Mouse (Mus musculus) embryonic facial prominence, embryonic 13.5 days (tissue): ENCODE measurements around the gene Syt2. TPM values are rescaled to one million over a fixed set of nuclear protein-coding genes. Genes with fewer than 3 reads are reported as not detected.

ENCODE experiments used
- ATAC-seq: fragments of 200-750 bp; cut with Nextera tagmentation; 2 replicates; pipeline ENCODE4 v1.8.0; 2017; ENCODE audit warnings: low read depth; ENCODE audit not compliant: insufficient number of reproducible peaks, insufficient read depth, low FRiP score, low TSS enrichment
- H3K27ac ChIP-seq: fragments of 300-500 bp; sonication (generic); 2 replicates; pipeline ENCODE4 v1.5.1; 2015; ENCODE audit warnings: moderate library complexity, mild to moderate bottlenecking, inconsistent platforms
- H3K27me3 ChIP-seq: fragments of 300-500 bp; sonication (generic); 2 replicates; pipeline ENCODE4 v1.6.1; 2015; ENCODE audit warnings: mild to moderate bottlenecking, inconsistent platforms
- H3K36me3 ChIP-seq: fragments of 300-500 bp; sonication (generic); 2 replicates; pipeline ENCODE4 v1.6.1; 2015; ENCODE audit warnings: mild to moderate bottlenecking, inconsistent platforms
- H3K4me1 ChIP-seq: fragments of 300-500 bp; sonication (generic); 2 replicates; pipeline ENCODE4 v1.6.1; 2015; ENCODE audit warnings: inconsistent platforms
- H3K4me2 ChIP-seq: fragments of 300-500 bp; sonication (generic); 2 replicates; pipeline ENCODE4 v1.6.1; 2015; ENCODE audit warnings: moderate library complexity, mild to moderate bottlenecking, inconsistent platforms
- H3K4me3 ChIP-seq: fragments of 300-500 bp; sonication (generic); 2 replicates; pipeline ENCODE4 v1.5.1; 2015; ENCODE audit warnings: mild to moderate bottlenecking, inconsistent platforms
- H3K9ac ChIP-seq: fragments of 300-500 bp; sonication (generic); 2 replicates; pipeline ENCODE4 v1.6.1; 2015; ENCODE audit warnings: mild to moderate bottlenecking, inconsistent platforms
- H3K9me3 ChIP-seq: fragments of 300-500 bp; sonication (generic); 2 replicates; pipeline ENCODE4 v1.6.1; 2016; ENCODE audit warnings: inconsistent platforms
- WGBS: fragments of 180-500 bp; shearing (Covaris S2); methylation state at CpG from one replicate; pipeline ENCODE4 v1.1.7; 2015; ENCODE audit warnings: mixed read lengths; 5-methylcytosine and 5-hydroxymethylcytosine counted together
- polyA plus RNA-seq: library from polyadenylated mRNA; unstranded; fragments of >200 nt; fragmentation: Nextera tagmentation; extraction: Ambion mirVana; gene quantifications from 2 replicates; pipeline ENCODE4 v1.2.1, GENCODE M21; 2015

Gene Syt2
- polyA plus RNA-seq, 1 experiment from 2014 or later, result 0.46 TPM

- Histone ChIP-seq H3K27me3 (no peaks in the 10 kb centered on the region), H3K9me3 (no peaks in the 10 kb centered on the region), H3K36me3 (no peaks in the 10 kb centered on the region), H3K27ac (no peak overlapping the region), H3K4me2 (no peak overlapping the region), H3K9ac (no peak overlapping the region), H3K4me1 (peaks cover 9% of the 10 kb centered on the region), H3K4me3 (no peak overlapping the region)
- 81% methylated on average over 5 of the region's 5 CpGs for WGBS
- no peak for ATAC-seq
Measured at GRCm38 (mm10) chr1:134721486-134721885, 75.0 kb downstream of the Syt2 start.

GRCm38 (mm10) chr1:134722891-134723290 is 76.4 kb downstream of the Syt2 start:
- Histone ChIP-seq H3K27ac (no peak overlapping the region), H3K9me3 (no peaks in the 10 kb centered on the region), H3K36me3 (no peaks in the 10 kb centered on the region), H3K27me3 (no peaks in the 10 kb centered on the region), H3K9ac (no peak overlapping the region), H3K4me3 (no peak overlapping the region), H3K4me2 (no peak overlapping the region), H3K4me1 (peaks cover 9% of the 10 kb centered on the region)
- WGBS, result 77% methylated on average over 7 of the region's 7 CpGs
- no peak for ATAC-seq

GRCm38 (mm10) chr1:134725276-134725675 is 78.8 kb downstream of the Syt2 start:
- H3K9me3 ChIP-seq, result no peaks in the 10 kb centered on the region
- ATAC-seq, result no peak
- no peak overlapping the region for H3K27ac ChIP-seq
- H3K9ac ChIP-seq, result no peak overlapping the region
- H3K4me2 ChIP-seq, result no peak overlapping the region
- H3K4me3 ChIP-seq, result no peak overlapping the region
- WGBS, result 51% methylated on average over 5 of the region's 5 CpGs
- no peaks in the 10 kb centered on the region for H3K4me1 ChIP-seq
- H3K36me3 ChIP-seq, result no peaks in the 10 kb centered on the region
- H3K27me3 ChIP-seq, result no peaks in the 10 kb centered on the region

GRCm38 (mm10) chr1:134726480-134726879 is 80.0 kb downstream of the Syt2 start:
- Histone ChIP-seq H3K27ac (no peak overlapping the region), H3K4me3 (no peak overlapping the region), H3K9ac (no peak overlapping the region), H3K4me1 (no peaks in the 10 kb centered on the region), H3K36me3 (no peaks in the 10 kb centered on the region), H3K27me3 (no peaks in the 10 kb centered on the region), H3K4me2 (no peak overlapping the region), H3K9me3 (no peaks in the 10 kb centered on the region)
- 87% methylated on average over 7 of the region's 7 CpGs for WGBS
- ATAC-seq, result no peak

DNA sequence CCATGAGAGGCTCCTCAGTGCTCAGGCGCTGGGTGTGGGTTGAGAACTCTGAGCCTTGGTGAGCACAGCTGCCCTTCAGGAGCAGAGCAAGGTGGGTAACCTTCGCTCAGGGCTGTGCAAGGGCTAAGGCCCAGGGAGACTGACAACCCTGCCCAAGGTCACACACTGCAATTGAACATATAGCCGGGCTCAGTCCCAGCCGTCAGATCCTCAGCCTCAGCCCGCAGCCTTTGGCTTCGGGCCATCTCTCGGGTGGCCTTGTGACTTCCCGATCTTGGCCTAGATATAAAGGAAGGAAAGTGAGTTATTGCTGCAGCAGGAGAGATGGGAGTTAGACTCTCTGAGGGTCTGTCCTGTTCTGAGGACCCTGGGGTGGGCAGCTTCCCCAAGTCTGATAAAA is 80.8 kb downstream of the Syt2 start:
- H3K9me3 ChIP-seq, result no peaks in the 10 kb centered on the region
- H3K27me3 ChIP-seq, result no peaks in the 10 kb centered on the region
- H3K4me2 ChIP-seq, result no peak overlapping the region
- H3K36me3 ChIP-seq, result no peaks in the 10 kb centered on the region
- ATAC-seq, result no peak
- whole genome bisulfite sequencing, result 77% methylated on average over 8 of the region's 8 CpGs
- no peaks in the 10 kb centered on the region for H3K4me1 ChIP-seq
- H3K9ac ChIP-seq, result no peak overlapping the region
- no peak overlapping the region for H3K4me3 ChIP-seq
- H3K27ac ChIP-seq, result no peak overlapping the region

- no peaks in the 10 kb centered on the region for H3K9me3 ChIP-seq
- H3K4me3 ChIP-seq, result no peak overlapping the region
- no peak overlapping the region for H3K9ac ChIP-seq
- ATAC-seq, result no peak
- H3K27ac ChIP-seq, result no peak overlapping the region
- H3K4me1 ChIP-seq, result no peaks in the 10 kb centered on the region
- WGBS, result 82% methylated on average over 5 of the region's 5 CpGs
- H3K27me3 ChIP-seq, result no peaks in the 10 kb centered on the region
- H3K4me2 ChIP-seq, result no peak overlapping the region
- no peaks in the 10 kb centered on the region for H3K36me3 ChIP-seq
Measured at GRCm38 (mm10) chr1:134733659-134734058, 87.2 kb downstream of the Syt2 start.

GRCm38 (mm10) chr1:134737463-134737862 is 91.0 kb downstream of the Syt2 start:
- ATAC-seq, result no peak
- Histone ChIP-seq H3K4me2 (no peak overlapping the region), H3K27ac (no peak overlapping the region), H3K27me3 (no peaks in the 10 kb centered on the region), H3K9ac (no peak overlapping the region), H3K4me1 (no peaks in the 10 kb centered on the region), H3K36me3 (no peaks in the 10 kb centered on the region), H3K4me3 (no peak overlapping the region), H3K9me3 (no peaks in the 10 kb centered on the region)
- 68% methylated on average over 9 of the region's 9 CpGs for WGBS

DNA sequence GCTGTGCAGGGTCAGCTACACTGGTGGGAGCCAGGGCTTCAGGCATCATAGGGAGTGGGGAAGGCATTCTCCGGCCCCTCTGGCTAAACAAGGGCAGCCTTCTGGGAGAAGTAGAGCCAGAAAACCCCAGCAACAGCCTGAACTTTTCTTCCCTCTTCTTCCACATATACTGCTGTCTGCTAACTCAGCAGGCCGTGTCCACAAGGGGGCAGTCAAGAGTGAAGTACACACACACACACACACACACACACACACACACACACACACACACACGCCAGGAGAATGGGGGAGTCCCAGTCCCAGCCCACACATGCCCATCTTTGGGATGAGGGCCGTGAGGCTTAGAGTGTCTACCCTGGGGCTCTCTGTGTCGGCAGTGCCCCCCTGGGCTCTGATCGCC is 95.0 kb downstream of the Syt2 start:
- no peak overlapping the region for H3K27ac ChIP-seq
- H3K4me3 ChIP-seq, result no peak overlapping the region
- 58% methylated on average over 6 of the region's 6 CpGs for WGBS
- ATAC-seq, result no peak
- H3K4me2 ChIP-seq, result no peak overlapping the region
- H3K9ac ChIP-seq, result no peak overlapping the region
- H3K9me3 ChIP-seq, result no peaks in the 10 kb centered on the region
- no peaks in the 10 kb centered on the region for H3K4me1 ChIP-seq
- no peaks in the 10 kb centered on the region for H3K27me3 ChIP-seq
- H3K36me3 ChIP-seq, result no peaks in the 10 kb centered on the region

- H3K27ac ChIP-seq, result no peak overlapping the region
- no peak overlapping the region for H3K9ac ChIP-seq
- H3K4me2 ChIP-seq, result no peak overlapping the region
- no peaks in the 10 kb centered on the region for H3K9me3 ChIP-seq
- no peak for ATAC-seq
- no peaks in the 10 kb centered on the region for H3K27me3 ChIP-seq
- no peak overlapping the region for H3K4me3 ChIP-seq
- H3K36me3 ChIP-seq, result no peaks in the 10 kb centered on the region
- WGBS, result 77% methylated on average over 7 of the region's 7 CpGs
- no peaks in the 10 kb centered on the region for H3K4me1 ChIP-seq
Measured at GRCm38 (mm10) chr1:134741946-134742661, 95.6 kb downstream of the Syt2 start.

DNA sequence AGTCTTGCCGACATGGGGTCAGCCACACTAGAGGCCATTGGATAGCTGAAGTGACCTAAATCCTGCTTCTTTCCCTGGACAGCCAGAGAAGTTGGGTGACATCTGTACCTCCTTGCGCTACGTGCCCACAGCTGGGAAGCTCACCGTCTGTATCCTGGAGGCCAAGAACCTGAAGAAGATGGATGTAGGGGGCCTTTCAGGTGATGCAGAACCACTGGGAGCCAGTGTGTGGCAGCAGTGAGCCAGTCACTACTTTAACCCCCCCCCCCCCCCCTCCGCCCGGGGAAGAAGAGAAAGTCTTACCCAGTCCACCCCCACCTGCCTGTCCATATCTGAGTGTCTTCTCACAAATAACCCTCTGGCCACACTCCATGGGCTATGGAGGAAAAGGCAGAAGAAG is 99.2 kb downstream of the Syt2 start:
- Histone ChIP-seq H3K9me3 (no peaks in the 10 kb centered on the region), H3K4me1 (peaks cover 16% of the 10 kb centered on the region), H3K4me2 (no peak overlapping the region), H3K27ac (no peak overlapping the region), H3K36me3 (no peaks in the 10 kb centered on the region), H3K9ac (no peak overlapping the region), H3K27me3 (peaks cover 5% of the 10 kb centered on the region; the same call in 1 of the 2 replicates), H3K4me3 (no peak overlapping the region)
- no peak for ATAC-seq
- 58% methylated on average over 6 of the region's 6 CpGs for WGBS

GRCm38 (mm10) chr1:134747236-134748174 is 101.0 kb downstream of the Syt2 start:
- no peak overlapping the region for H3K9ac ChIP-seq
- H3K4me1 ChIP-seq, result peaks cover 32% of the 10 kb centered on the region
- no peaks in the 10 kb centered on the region for H3K9me3 ChIP-seq
- H3K27me3 ChIP-seq, result peaks cover 5% of the 10 kb centered on the region; the same call in 1 of the 2 replicates
- peak overlapping the region; percentile 27 for H3K4me2 ChIP-seq
- H3K36me3 ChIP-seq, result no peaks in the 10 kb centered on the region
- ATAC-seq, result no peak
- no peak overlapping the region for H3K4me3 ChIP-seq
- H3K27ac ChIP-seq, result no peak overlapping the region
- WGBS, result 17% methylated on average over 23 of the region's 23 CpGs

DNA sequence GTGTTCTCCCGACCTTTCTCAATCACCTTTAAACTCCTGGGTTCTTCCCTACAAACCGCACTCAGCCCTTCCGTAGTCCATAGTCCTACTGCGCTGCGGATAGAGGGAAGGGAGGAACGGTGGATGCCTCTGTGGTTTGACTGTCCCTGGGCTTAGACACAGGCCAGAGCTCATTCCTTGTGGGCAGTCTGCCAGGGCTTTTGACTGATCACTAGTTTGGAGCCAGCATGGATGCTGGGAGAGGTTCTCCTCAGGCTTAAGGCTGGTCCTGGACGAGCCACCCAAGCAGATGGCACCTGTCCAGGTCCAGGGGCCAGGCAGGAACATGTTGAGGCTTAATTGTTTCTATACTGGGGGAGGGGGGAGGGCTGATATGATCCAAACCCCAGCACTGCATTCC is 103.4 kb downstream of the Syt2 start:
- no peaks in the 10 kb centered on the region for H3K36me3 ChIP-seq
- ATAC-seq, result no peak
- H3K27ac ChIP-seq, result no peak overlapping the region
- H3K4me1 ChIP-seq, result peaks cover 43% of the 10 kb centered on the region
- H3K4me2 ChIP-seq, result no peak overlapping the region
- no peak overlapping the region for H3K9ac ChIP-seq
- WGBS, result 67% methylated on average over 7 of the region's 7 CpGs
- no peaks in the 10 kb centered on the region for H3K9me3 ChIP-seq
- no peak overlapping the region for H3K4me3 ChIP-seq
- peaks cover 5% of the 10 kb centered on the region; the same call in 1 of the 2 replicates for H3K27me3 ChIP-seq
